Mouse (Mus musculus) liver, embryonic 16.5 days (tissue): ENCODE results near the gene Gm10160. TPM values are rescaled to one million over a fixed set of nuclear protein-coding genes. Genes with fewer than 3 reads are reported as not detected.

ENCODE experiments used
- ATAC-seq: fragments of 200-750 bp; cut with Nextera tagmentation; 2 replicates; pipeline ENCODE4 v1.8.0; 2017; ENCODE audit warnings: low read depth, mild to moderate bottlenecking, moderate number of reproducible peaks, moderate library complexity
- H3K27ac ChIP-seq: fragments of 300-500 bp; sonication (generic); 2 replicates; pipeline ENCODE4 v1.5.1; 2014; ENCODE audit warnings: mild to moderate bottlenecking, low read length
- H3K27me3 ChIP-seq: fragments of 300-500 bp; sonication (generic); 2 replicates; pipeline ENCODE4 v1.6.1; 2014; ENCODE audit warnings: low read depth, low read length, mixed read lengths; ENCODE audit not compliant: control insufficient read depth, insufficient read depth
- H3K36me3 ChIP-seq: fragments of 300-500 bp; sonication (generic); 2 replicates; pipeline ENCODE4 v1.6.1; 2014; ENCODE audit warnings: mild to moderate bottlenecking; ENCODE audit not compliant: control insufficient read depth, insufficient read depth
- H3K4me1 ChIP-seq: fragments of 300-500 bp; sonication (generic); 2 replicates; pipeline ENCODE4 v1.6.1; 2014; ENCODE audit warnings: low read depth, low read length, mixed read lengths; ENCODE audit not compliant: control insufficient read depth
- H3K4me2 ChIP-seq: fragments of 300-500 bp; sonication (generic); 2 replicates; pipeline ENCODE4 v1.6.1; 2014; ENCODE audit warnings: low read depth, low read length, mixed read lengths
- H3K4me3 ChIP-seq: fragments of 300-500 bp; sonication (generic); 2 replicates; pipeline ENCODE4 v1.5.1; 2014; ENCODE audit warnings: low read depth, mild to moderate bottlenecking, low read length
- H3K9ac ChIP-seq: fragments of 300-500 bp; sonication (generic); 2 replicates; pipeline ENCODE4 v1.6.1; 2014; ENCODE audit warnings: low read depth, low read length
- H3K9me3 ChIP-seq: fragments of 300-500 bp; sonication (generic); replicated peaks from 2 replicates; pipeline ENCODE4 v1.6.1; 2016; ENCODE audit warnings: low read length; ENCODE audit not compliant: control insufficient read depth
- WGBS: fragments of 180-500 bp; shearing (Covaris S2); extraction: QIAGEN DNeasy Blood & Tissue Kit; methylation state at CpG from one replicate; pipeline ENCODE4 v1.1.7; 2014; ENCODE audit not compliant: insufficient replicate concordance; 5-methylcytosine and 5-hydroxymethylcytosine counted together
- polyA plus RNA-seq: library from polyadenylated mRNA; unstranded; fragments of >200 nt; fragmentation: Nextera tagmentation; extraction: Ambion mirVana; gene quantifications from 2 replicates; pipeline ENCODE4 v1.2.1, GENCODE M21; 2015

Gene Gm10160
- polyA plus RNA-seq, 1 experiment from 2014 or later: not detected

DNA sequence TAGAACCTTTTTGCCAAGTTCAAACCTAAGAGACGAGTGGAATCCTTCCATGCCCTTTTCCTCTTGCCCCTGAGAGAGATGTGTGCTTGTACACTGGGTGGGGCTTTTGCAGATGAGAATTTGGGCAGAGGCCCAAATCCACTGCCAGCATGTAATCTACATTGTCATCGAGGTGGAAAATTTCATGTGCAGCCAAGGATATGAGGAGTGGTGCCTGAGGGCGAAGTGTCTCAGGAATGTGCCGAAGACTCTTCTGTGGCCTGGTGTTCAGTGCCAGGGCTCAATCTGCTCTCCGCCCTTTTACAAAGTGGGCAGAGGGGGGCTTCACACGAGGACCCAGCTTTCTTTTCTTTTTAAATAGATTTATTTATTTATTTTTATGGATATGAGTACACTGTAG, 19.0 kb upstream of the Gm10160 start:
- no peak overlapping the region for H3K9ac ChIP-seq
- H3K36me3 ChIP-seq: no peaks in the 10 kb centered on the region
- H3K27ac ChIP-seq: no peak overlapping the region
- no peak overlapping the region for H3K4me2 ChIP-seq
- no peak for ATAC-seq
- H3K4me3 ChIP-seq: no peak overlapping the region
- H3K27me3 ChIP-seq: peaks cover 17% of the 10 kb centered on the region
- H3K4me1 ChIP-seq: no peaks in the 10 kb centered on the region
- no peaks in the 10 kb centered on the region for H3K9me3 ChIP-seq
- 54% methylated on average over 6 of the region's 6 CpGs for WGBS

DNA sequence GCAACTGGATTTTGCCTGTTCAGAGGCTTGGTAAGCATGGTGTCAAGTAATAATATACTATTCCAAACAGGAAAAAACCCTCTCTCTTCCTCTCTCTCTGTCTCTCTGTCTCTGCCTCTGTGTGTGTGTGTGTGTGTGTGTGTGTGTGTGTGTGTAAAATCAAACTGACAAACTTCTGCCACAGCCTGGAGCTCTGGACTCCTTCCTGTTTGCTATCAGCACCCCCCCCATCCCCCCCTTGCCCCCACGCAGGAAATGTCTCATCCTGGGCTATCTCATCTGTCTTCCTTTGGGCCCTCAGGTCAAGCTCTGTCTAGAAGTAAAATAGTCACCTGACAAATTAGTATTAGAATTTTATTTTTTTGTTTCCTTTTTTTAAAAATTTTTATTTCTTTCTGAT, 18.2 kb upstream of the Gm10160 start:
- Histone ChIP-seq H3K4me1 (no peaks in the 10 kb centered on the region), H3K4me3 (no peak overlapping the region), H3K9ac (no peak overlapping the region), H3K27ac (no peak overlapping the region), H3K4me2 (no peak overlapping the region), H3K27me3 (peaks cover 20% of the 10 kb centered on the region), H3K9me3 (no peaks in the 10 kb centered on the region), H3K36me3 (no peaks in the 10 kb centered on the region)
- no peak for ATAC-seq
- 22% methylated on average over 1 of the region's 1 CpGs for WGBS

DNA sequence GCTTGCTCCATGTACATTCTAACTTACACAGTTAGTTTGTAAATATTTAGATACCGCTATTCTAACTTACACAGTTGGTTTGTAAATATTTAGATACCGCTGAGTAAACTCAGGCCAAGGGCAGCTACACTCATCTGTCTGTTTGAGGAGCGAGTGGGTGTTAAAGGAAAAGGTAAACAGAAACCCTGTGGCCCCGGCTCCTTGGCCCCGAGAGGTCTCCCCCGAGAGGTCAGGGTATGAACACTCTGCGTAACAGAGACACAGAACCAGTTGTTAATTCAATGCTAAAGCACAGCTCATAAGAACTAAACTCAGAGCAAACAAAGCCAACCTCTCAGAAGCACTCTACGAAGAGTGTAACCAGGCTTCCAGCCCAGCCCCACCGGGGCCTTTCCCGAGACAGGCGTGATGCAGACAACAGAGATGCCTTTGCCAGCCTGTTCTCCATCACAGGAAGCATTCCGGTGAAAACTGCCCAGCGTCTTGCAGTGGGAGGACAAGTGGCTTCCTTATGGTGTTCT, 17.0 kb upstream of the Gm10160 start:
- no peak overlapping the region for H3K27ac ChIP-seq
- H3K9me3 ChIP-seq: no peaks in the 10 kb centered on the region
- no peaks in the 10 kb centered on the region for H3K4me1 ChIP-seq
- peaks cover 21% of the 10 kb centered on the region for H3K27me3 ChIP-seq
- no peak overlapping the region for H3K4me3 ChIP-seq
- peak; percentile 64 for ATAC-seq
- H3K36me3 ChIP-seq: no peaks in the 10 kb centered on the region
- no peak overlapping the region for H3K4me2 ChIP-seq
- 67% methylated on average over 13 of the region's 13 CpGs for WGBS
- no peak overlapping the region for H3K9ac ChIP-seq

DNA sequence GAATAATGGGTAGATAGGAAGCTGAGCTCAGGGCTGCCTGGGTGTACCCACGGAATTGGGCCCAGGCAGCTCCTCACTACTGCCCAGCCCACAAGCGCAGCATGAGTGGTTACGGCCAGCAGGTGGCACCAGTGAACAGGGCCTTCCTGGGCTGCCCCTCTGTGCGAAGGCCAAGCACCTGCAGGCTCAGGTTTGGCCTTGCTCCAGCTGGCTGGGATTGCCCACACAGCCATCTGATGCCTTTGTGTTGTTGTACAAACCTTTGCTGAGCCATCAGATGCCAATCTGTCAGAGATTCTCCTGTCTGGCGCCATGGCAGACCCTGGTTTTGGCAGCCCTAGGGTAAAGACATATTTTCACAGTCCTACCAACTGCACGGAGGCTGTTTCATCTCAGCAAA, 12.6 kb upstream of the Gm10160 start:
- H3K4me2 ChIP-seq: no peak overlapping the region
- peak; percentile 47; the same call in 1 of the 2 replicates for ATAC-seq
- no peaks in the 10 kb centered on the region; the same call in 1 of the 2 replicates for H3K4me1 ChIP-seq
- peaks cover 34% of the 10 kb centered on the region for H3K27me3 ChIP-seq
- no peaks in the 10 kb centered on the region for H3K36me3 ChIP-seq
- H3K9ac ChIP-seq: no peak overlapping the region
- no peak overlapping the region for H3K4me3 ChIP-seq
- WGBS: 33% methylated on average over 6 of the region's 6 CpGs
- H3K27ac ChIP-seq: no peak overlapping the region
- no peaks in the 10 kb centered on the region for H3K9me3 ChIP-seq

DNA sequence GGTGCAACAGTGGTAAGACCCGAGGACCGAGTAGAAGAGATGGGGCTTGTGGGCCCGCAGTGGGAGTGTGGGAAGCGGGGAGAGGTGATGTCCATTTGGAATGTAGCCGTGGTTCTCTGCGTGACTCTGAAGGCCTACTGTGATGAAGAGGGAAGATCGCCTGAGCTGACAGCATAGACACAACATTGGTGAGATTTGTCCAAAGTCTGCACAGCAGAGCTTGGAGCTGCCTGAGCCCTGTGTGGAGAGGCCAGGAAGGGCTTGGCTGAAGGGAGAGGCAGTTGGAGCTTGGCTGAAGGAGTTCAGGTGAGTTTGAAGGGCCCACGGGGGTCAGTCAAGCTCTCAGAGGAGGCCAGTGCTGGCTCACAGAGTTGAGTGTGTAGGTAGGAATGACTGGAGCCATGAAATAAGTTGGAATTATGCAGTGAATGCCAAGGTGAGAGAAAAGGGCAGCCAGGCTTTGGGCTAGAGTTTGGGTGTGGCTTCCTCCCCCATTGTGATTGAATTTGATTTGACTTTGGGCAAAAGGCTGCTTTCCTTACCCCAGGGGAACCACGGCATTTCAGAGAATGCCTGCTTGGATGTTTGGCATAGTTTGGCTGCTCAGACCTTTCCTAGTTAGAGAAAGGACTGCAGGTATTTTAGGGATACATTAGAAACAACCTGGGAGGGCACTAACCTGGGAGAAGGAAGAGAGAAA, 11.8 kb upstream of the Gm10160 start:
- H3K4me1 ChIP-seq: no peaks in the 10 kb centered on the region; the same call in 1 of the 2 replicates
- H3K9ac ChIP-seq: no peak overlapping the region
- no peaks in the 10 kb centered on the region for H3K9me3 ChIP-seq
- H3K4me2 ChIP-seq: no peak overlapping the region
- H3K27me3 ChIP-seq: peaks cover 37% of the 10 kb centered on the region
- H3K4me3 ChIP-seq: no peak overlapping the region
- 66% methylated on average over 9 of the region's 9 CpGs for WGBS
- no peak overlapping the region for H3K27ac ChIP-seq
- ATAC-seq: no peak
- no peaks in the 10 kb centered on the region for H3K36me3 ChIP-seq

DNA sequence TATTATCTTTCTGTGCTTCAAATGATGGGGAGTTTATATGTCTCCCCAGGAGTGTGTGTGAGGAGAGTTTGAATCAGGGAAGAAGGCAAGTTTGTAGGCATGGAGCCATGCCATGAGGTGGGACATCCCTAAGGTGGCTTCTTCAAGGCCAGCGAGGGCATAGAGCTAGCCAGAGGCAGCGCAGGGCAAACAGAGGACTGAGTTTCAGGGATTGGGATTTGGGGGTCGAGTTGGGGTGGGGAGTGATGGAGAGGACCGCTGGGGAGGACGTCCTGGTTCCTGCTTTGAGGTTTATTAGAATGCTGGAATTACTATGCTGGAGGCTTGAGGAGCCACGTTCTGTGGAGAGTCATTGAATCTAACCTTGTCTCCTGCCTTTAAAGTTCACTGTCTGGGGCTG, 10.3 kb upstream of the Gm10160 start:
- H3K4me2 ChIP-seq: no peak overlapping the region
- H3K9me3 ChIP-seq: no peaks in the 10 kb centered on the region
- H3K36me3 ChIP-seq: no peaks in the 10 kb centered on the region
- H3K4me1 ChIP-seq: no peaks in the 10 kb centered on the region; the same call in none of the 2 replicates
- 64% methylated on average over 6 of the region's 6 CpGs for WGBS
- no peak overlapping the region for H3K4me3 ChIP-seq
- H3K27ac ChIP-seq: no peak overlapping the region
- ATAC-seq: no peak
- H3K9ac ChIP-seq: no peak overlapping the region
- peaks cover 50% of the 10 kb centered on the region for H3K27me3 ChIP-seq

DNA sequence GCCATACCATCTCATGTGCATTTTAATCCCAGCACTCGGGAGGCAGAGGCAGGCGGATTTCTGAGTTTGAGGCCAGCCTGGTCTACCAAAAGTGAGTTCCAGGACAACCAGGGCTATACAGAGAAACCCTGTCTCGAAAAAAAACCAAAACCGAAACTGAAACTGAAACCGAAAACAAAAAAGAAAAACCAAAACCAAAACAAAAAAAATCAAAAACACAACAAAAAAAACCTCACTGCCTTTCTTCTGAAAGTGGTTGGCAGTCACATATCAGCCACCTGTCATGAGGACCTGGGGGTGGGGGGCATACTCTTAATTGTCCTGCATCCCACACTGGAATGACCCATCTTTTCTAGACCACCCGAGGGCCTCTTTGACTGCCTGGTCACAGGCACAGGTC, 9.0 kb upstream of the Gm10160 start:
- H3K27me3 ChIP-seq: peaks cover 55% of the 10 kb centered on the region
- H3K9ac ChIP-seq: no peak overlapping the region
- 61% methylated on average over 6 of the region's 6 CpGs for WGBS
- H3K9me3 ChIP-seq: no peaks in the 10 kb centered on the region
- H3K4me3 ChIP-seq: no peak overlapping the region
- H3K27ac ChIP-seq: no peak overlapping the region
- ATAC-seq: no peak
- H3K36me3 ChIP-seq: no peaks in the 10 kb centered on the region
- no peaks in the 10 kb centered on the region; the same call in none of the 2 replicates for H3K4me1 ChIP-seq
- no peak overlapping the region for H3K4me2 ChIP-seq

DNA sequence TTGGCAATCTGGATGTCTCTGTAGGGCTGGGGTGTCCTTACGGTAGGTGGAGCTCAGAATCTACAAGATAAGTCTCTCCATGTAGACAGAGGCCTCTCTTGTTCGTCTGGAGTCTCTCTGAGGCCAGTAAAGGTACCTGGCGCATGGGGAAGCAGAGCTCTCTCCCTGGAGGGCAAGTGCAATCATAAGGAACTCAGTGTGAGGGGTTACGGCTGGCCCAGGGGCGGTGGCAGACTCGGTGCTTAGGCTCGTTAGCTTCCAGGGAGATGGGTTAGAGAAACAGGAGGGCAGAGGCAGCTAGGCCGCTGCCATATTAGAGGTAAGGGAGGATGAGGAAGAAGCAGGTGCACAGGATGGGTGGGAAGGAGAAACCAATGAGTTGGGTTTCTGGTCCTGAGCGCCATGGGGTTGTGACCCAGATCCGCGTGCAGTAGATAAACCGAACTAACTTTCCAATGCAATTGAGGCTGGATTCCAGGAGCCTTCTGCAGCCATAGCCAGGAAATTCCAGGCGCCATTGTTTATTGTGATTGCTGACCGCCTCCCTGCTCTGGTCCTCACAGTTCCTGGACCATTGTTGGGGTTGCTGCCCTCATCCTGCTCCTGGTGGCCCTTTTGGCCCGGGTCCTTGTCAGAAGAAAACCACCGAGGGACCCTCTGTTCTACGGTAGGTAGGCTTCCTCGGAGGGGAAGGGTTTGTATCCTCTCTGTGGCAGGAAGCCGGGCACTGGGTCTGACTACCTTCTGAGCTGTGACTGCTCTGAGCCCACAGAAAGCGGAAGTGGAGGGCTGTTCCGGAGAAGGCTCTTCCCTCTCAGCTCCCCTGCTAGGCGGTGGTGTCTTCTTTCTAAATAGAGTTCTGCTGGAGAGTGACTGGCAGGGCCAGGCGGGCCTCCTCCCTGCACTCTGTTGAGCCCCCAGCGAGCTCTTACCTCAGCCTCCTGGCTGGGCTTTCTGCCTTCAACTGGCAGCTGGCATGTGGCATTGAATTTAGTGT, 7.3 kb upstream of the Gm10160 start:
- WGBS: 19% methylated on average over 24 of the region's 24 CpGs
- Histone ChIP-seq H3K4me1 (no peaks in the 10 kb centered on the region; the same call in none of the 2 replicates), H3K27me3 (peaks cover 68% of the 10 kb centered on the region), H3K4me2 (peak overlapping the region; percentile 19), H3K9me3 (no peaks in the 10 kb centered on the region), H3K36me3 (no peaks in the 10 kb centered on the region), H3K4me3 (peak overlapping the region; percentile 8), H3K27ac (peak overlapping the region; percentile 36), H3K9ac (no peak overlapping the region)
- ATAC-seq: peak; percentile 37
